Mouse (Mus musculus): ENCODE results near the gene Rbl1. TPM values are rescaled to one million over a fixed set of nuclear protein-coding genes. Genes with fewer than 3 reads are reported as not detected.
"Not testable (repeated sequence)": the region's sequence is repeated elsewhere in the genome, so short reads cannot be mapped to it uniquely, and the experiment has no call there.

The Rbl1 gene
- polyA plus RNA-seq, 1 experiment from 2014 or later, result 30.5 TPM

- not testable (repeated sequence) for H3K27ac ChIP-seq (ENCODE audit: low read length); H3K4me1 ChIP-seq (ENCODE audit: control insufficient read depth, insufficient read depth, low read length); ATAC-seq (ENCODE audit: insufficient number of reproducible peaks, insufficient read depth, low FRiP score, low read depth); H3K9me3 ChIP-seq (ENCODE audit: control insufficient read depth, low read depth, low read length); H3K9ac ChIP-seq (replicated peaks; ENCODE audit: low read depth, low read length); H3K27me3 ChIP-seq (ENCODE audit: control insufficient read depth, insufficient read depth, low read length); H3K4me3 ChIP-seq (ENCODE audit: low read depth, low read length); H3K4me2 ChIP-seq (replicated peaks; ENCODE audit: low read depth, low read length)
- peaks cover 32% of the 10 kb centered on the region for H3K36me3 ChIP-seq (ENCODE audit: control insufficient read depth, insufficient read depth, low read length)
These were observed 38.8 kb downstream of the Rbl1 start for GRCm38 (mm10) chr2:157165312-157166224.

GRCm38 (mm10) chr2:157164101-157164500 lies 40.2 kb downstream of the Rbl1 start:
- no peak overlapping the region for H3K4me3 ChIP-seq (ENCODE audit: low read depth, low read length)
- no peak for ATAC-seq (ENCODE audit: insufficient number of reproducible peaks, insufficient read depth, low FRiP score, low read depth)
- H3K36me3 ChIP-seq (ENCODE audit: control insufficient read depth, insufficient read depth, low read length), result peaks cover 35% of the 10 kb centered on the region
- H3K9me3 ChIP-seq (ENCODE audit: control insufficient read depth, low read depth, low read length), result no peaks in the 10 kb centered on the region
- H3K9ac ChIP-seq (replicated peaks; ENCODE audit: low read depth, low read length), result no peak overlapping the region
- no peak overlapping the region for H3K4me2 ChIP-seq (replicated peaks; ENCODE audit: low read depth, low read length)
- H3K27ac ChIP-seq (ENCODE audit: low read length), result no peak overlapping the region
- H3K27me3 ChIP-seq (ENCODE audit: control insufficient read depth, insufficient read depth, low read length), result no peaks in the 10 kb centered on the region
- no peaks in the 10 kb centered on the region for H3K4me1 ChIP-seq (ENCODE audit: control insufficient read depth, insufficient read depth, low read length)
- WGBS, result 86% methylated on average over 2 of the region's 2 CpGs

- Histone ChIP-seq H3K27ac (ENCODE audit: low read length) (no peak overlapping the region), H3K36me3 (ENCODE audit: control insufficient read depth, insufficient read depth, low read length) (peaks cover 57% of the 10 kb centered on the region), H3K4me1 (ENCODE audit: control insufficient read depth, insufficient read depth, low read length) (no peaks in the 10 kb centered on the region), H3K4me3 (ENCODE audit: low read depth, low read length) (no peak overlapping the region), H3K27me3 (ENCODE audit: control insufficient read depth, insufficient read depth, low read length) (no peaks in the 10 kb centered on the region), H3K4me2 (replicated peaks; ENCODE audit: low read depth, low read length) (no peak overlapping the region), H3K9ac (replicated peaks; ENCODE audit: low read depth, low read length) (no peak overlapping the region), H3K9me3 (ENCODE audit: control insufficient read depth, low read depth, low read length) (no peaks in the 10 kb centered on the region)
- ATAC-seq (ENCODE audit: insufficient number of reproducible peaks, insufficient read depth, low FRiP score, low read depth), result no peak
- WGBS, result 87% methylated on average over 1 of the region's 1 CpGs
These were observed 48.3 kb downstream of the Rbl1 start for GRCm38 (mm10) chr2:157156079-157156478.

- no peak for ATAC-seq (ENCODE audit: insufficient number of reproducible peaks, insufficient read depth, low FRiP score, low read depth)
- Histone ChIP-seq H3K4me1 (ENCODE audit: control insufficient read depth, insufficient read depth, low read length) (no peaks in the 10 kb centered on the region), H3K9ac (replicated peaks; ENCODE audit: low read depth, low read length) (no peak overlapping the region), H3K4me3 (ENCODE audit: low read depth, low read length) (no peak overlapping the region), H3K27me3 (ENCODE audit: control insufficient read depth, insufficient read depth, low read length) (no peaks in the 10 kb centered on the region), H3K36me3 (ENCODE audit: control insufficient read depth, insufficient read depth, low read length) (peaks cover 50% of the 10 kb centered on the region), H3K27ac (ENCODE audit: low read length) (no peak overlapping the region), H3K4me2 (replicated peaks; ENCODE audit: low read depth, low read length) (no peak overlapping the region), H3K9me3 (ENCODE audit: control insufficient read depth, low read depth, low read length) (no peaks in the 10 kb centered on the region)
- WGBS, result 80% methylated on average over 2 of the region's 2 CpGs
These were observed 51.1 kb downstream of the Rbl1 start for GRCm38 (mm10) chr2:157153235-157153634.

- H3K36me3 ChIP-seq (ENCODE audit: control insufficient read depth, insufficient read depth, low read length), result peaks cover 58% of the 10 kb centered on the region
- 92% methylated on average over 5 of the region's 5 CpGs for WGBS
- H3K27ac ChIP-seq (ENCODE audit: low read length), result no peak overlapping the region
- ATAC-seq (ENCODE audit: insufficient number of reproducible peaks, insufficient read depth, low FRiP score, low read depth), result no peak
- no peaks in the 10 kb centered on the region for H3K27me3 ChIP-seq (ENCODE audit: control insufficient read depth, insufficient read depth, low read length)
- H3K4me1 ChIP-seq (ENCODE audit: control insufficient read depth, insufficient read depth, low read length), result no peaks in the 10 kb centered on the region
- H3K9ac ChIP-seq (replicated peaks; ENCODE audit: low read depth, low read length), result no peak overlapping the region
- H3K4me2 ChIP-seq (replicated peaks; ENCODE audit: low read depth, low read length), result no peak overlapping the region
- H3K9me3 ChIP-seq (ENCODE audit: control insufficient read depth, low read depth, low read length), result no peaks in the 10 kb centered on the region
- no peak overlapping the region for H3K4me3 ChIP-seq (ENCODE audit: low read depth, low read length)
These were observed 55.9 kb downstream of the Rbl1 start for GRCm38 (mm10) chr2:157148417-157148816.

GRCm38 (mm10) chr2:157147397-157148020 lies 56.8 kb downstream of the Rbl1 start:
- 78% methylated on average over 9 of the region's 9 CpGs for WGBS

GRCm38 (mm10) chr2:157145173-157145572 lies 59.2 kb downstream of the Rbl1 start:
- WGBS, result 52% methylated on average over 1 of the region's 1 CpGs
- Histone ChIP-seq H3K27ac (ENCODE audit: low read length) (no peak overlapping the region), H3K36me3 (ENCODE audit: control insufficient read depth, insufficient read depth, low read length) (peaks cover 37% of the 10 kb centered on the region), H3K9ac (replicated peaks; ENCODE audit: low read depth, low read length) (no peak overlapping the region), H3K4me3 (ENCODE audit: low read depth, low read length) (no peak overlapping the region), H3K27me3 (ENCODE audit: control insufficient read depth, insufficient read depth, low read length) (no peaks in the 10 kb centered on the region), H3K4me1 (ENCODE audit: control insufficient read depth, insufficient read depth, low read length) (no peaks in the 10 kb centered on the region), H3K9me3 (ENCODE audit: control insufficient read depth, low read depth, low read length) (no peaks in the 10 kb centered on the region), H3K4me2 (replicated peaks; ENCODE audit: low read depth, low read length) (no peak overlapping the region)
- ATAC-seq (ENCODE audit: insufficient number of reproducible peaks, insufficient read depth, low FRiP score, low read depth), result no peak

More at GRCm38 (mm10) chr2:157147397-157148020, 56.8 kb downstream of the Rbl1 start:
- ATAC-seq (ENCODE audit: insufficient number of reproducible peaks, insufficient read depth, low FRiP score, low read depth), result no peak
- no peak overlapping the region for H3K4me3 ChIP-seq (ENCODE audit: low read depth, low read length)
- peaks cover 53% of the 10 kb centered on the region for H3K36me3 ChIP-seq (ENCODE audit: control insufficient read depth, insufficient read depth, low read length)
- H3K4me1 ChIP-seq (ENCODE audit: control insufficient read depth, insufficient read depth, low read length), result no peaks in the 10 kb centered on the region
- H3K4me2 ChIP-seq (replicated peaks; ENCODE audit: low read depth, low read length), result no peak overlapping the region
- no peaks in the 10 kb centered on the region for H3K27me3 ChIP-seq (ENCODE audit: control insufficient read depth, insufficient read depth, low read length)
- H3K9me3 ChIP-seq (ENCODE audit: control insufficient read depth, low read depth, low read length), result no peaks in the 10 kb centered on the region
- H3K27ac ChIP-seq (ENCODE audit: low read length), result no peak overlapping the region
- no peak overlapping the region for H3K9ac ChIP-seq (replicated peaks; ENCODE audit: low read depth, low read length)

GRCm38 (mm10) chr2:157144132-157144531 lies 60.2 kb downstream of the Rbl1 start:
- Histone ChIP-seq H3K4me1 (ENCODE audit: control insufficient read depth, insufficient read depth, low read length) (no peaks in the 10 kb centered on the region), H3K4me3 (ENCODE audit: low read depth, low read length) (no peak overlapping the region), H3K27ac (ENCODE audit: low read length) (no peak overlapping the region), H3K36me3 (ENCODE audit: control insufficient read depth, insufficient read depth, low read length) (peaks cover 30% of the 10 kb centered on the region), H3K27me3 (ENCODE audit: control insufficient read depth, insufficient read depth, low read length) (no peaks in the 10 kb centered on the region), H3K4me2 (replicated peaks; ENCODE audit: low read depth, low read length) (no peak overlapping the region), H3K9ac (replicated peaks; ENCODE audit: low read depth, low read length) (no peak overlapping the region), H3K9me3 (ENCODE audit: control insufficient read depth, low read depth, low read length) (no peaks in the 10 kb centered on the region)
- WGBS, result 86% methylated on average over 5 of the region's 5 CpGs
- ATAC-seq (ENCODE audit: insufficient number of reproducible peaks, insufficient read depth, low FRiP score, low read depth), result no peak
